Mouse (Mus musculus) cortical plate, adult 2 months (tissue): ENCODE results near the gene Leng8.

Experiments
- CTCF ChIP-seq: fragments of 200-500 bp; IDR thresholded peaks from 2 replicates; pipeline ENCODE4 v1.5.1; 2011; ENCODE audit warnings: mild to moderate bottlenecking, control low read depth, low read length; ENCODE audit not compliant: insufficient read depth; ENCODE audit errors: extremely low read depth
- POLR2A ChIP-seq: fragments of 200-500 bp; IDR thresholded peaks from 2 replicates; pipeline ENCODE4 v1.6.1; 2011; ENCODE audit warnings: mild to moderate bottlenecking, low read length, control low read depth; ENCODE audit not compliant: insufficient read depth; ENCODE audit errors: extremely low read depth

DNA sequence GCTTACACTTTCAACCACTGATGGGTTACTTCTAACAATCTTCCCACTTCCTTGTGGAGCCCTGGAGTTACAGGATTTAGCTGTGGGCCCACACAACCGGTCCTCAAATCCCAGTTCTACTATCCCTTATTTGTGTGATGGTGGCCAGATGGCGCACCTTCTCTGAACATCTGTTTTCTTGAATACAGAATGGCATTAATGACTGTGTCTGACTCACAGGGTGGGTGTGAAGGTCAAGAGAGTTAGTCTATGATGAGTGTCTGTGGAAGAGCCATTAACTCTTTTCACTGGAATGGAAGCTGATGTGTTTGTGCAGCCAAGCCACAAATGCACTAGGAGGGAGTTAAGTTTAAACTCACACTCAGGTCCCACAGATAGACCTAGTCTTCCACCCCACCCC lies 38.5 kb upstream of the Leng8 start:
- TF ChIP-seq CTCF (no peak), POLR2A (no peak)
